Mouse (Mus musculus): ENCODE measurements around the gene Glrx5. TPM values are rescaled to one million over a fixed set of nuclear protein-coding genes. Genes with fewer than 3 reads are reported as not detected.

The Glrx5 gene
- polyA plus RNA-seq, 1 experiment from 2014 or later: 158 TPM

GRCm38 (mm10) chr12:105008752-105009178, 23.7 kb upstream of the Glrx5 start:
- Histone ChIP-seq H3K9me3 (no peaks in the 10 kb centered on the region), H3K4me2 (peak overlapping the region; percentile 98), H3K4me3 (peak overlapping the region; percentile 57), H3K9ac (no peak overlapping the region), H3K36me3 (no peaks in the 10 kb centered on the region), H3K4me1 (replicated peaks) (peaks cover 20% of the 10 kb centered on the region), H3K27ac (no peak overlapping the region), H3K27me3 (peaks cover 76% of the 10 kb centered on the region)
- 3% methylated on average over 13 of the region's 13 CpGs for WGBS
- peak; percentile 66; the same call in 1 of the 2 replicates for ATAC-seq (ENCODE audit: low FRiP score)

GRCm38 (mm10) chr12:105009370-105010212, 22.9 kb upstream of the Glrx5 start, which contains the start of gene Syne3:
Gene Syne3 (minus strand): TSS chr12:105009809.
- no peaks in the 10 kb centered on the region for H3K36me3 ChIP-seq
- H3K9me3 ChIP-seq: no peaks in the 10 kb centered on the region
- ATAC-seq (ENCODE audit: low FRiP score): peak; percentile 57
- peaks cover 80% of the 10 kb centered on the region for H3K27me3 ChIP-seq
- under 1% methylated on average over 64 of the region's 66 CpGs for WGBS
- H3K4me1 ChIP-seq (replicated peaks): peaks cover 20% of the 10 kb centered on the region
- H3K27ac ChIP-seq: no peak within 1 kb of the TSS
- peak within 1 kb of the TSS; percentile 98 for H3K4me2 ChIP-seq
- H3K9ac ChIP-seq: peak within 1 kb of the TSS; percentile 73
- H3K4me3 ChIP-seq: peak within 1 kb of the TSS; percentile 57

GRCm38 (mm10) chr12:105010213-105010790, 22.2 kb upstream of the Glrx5 start:
- H3K9me3 ChIP-seq: no peaks in the 10 kb centered on the region
- H3K4me3 ChIP-seq: peak overlapping the region; percentile 57
- WGBS: 21% methylated on average over 9 of the region's 9 CpGs
- ATAC-seq (ENCODE audit: low FRiP score): 0 out of 2 replicates have a peak, but pooled peaks have one; percentile 9
- no peak overlapping the region for H3K27ac ChIP-seq
- peaks cover 76% of the 10 kb centered on the region for H3K27me3 ChIP-seq
- H3K9ac ChIP-seq: peak overlapping the region; percentile 73
- peaks cover 20% of the 10 kb centered on the region for H3K4me1 ChIP-seq (replicated peaks)
- no peaks in the 10 kb centered on the region for H3K36me3 ChIP-seq
- peak overlapping the region; percentile 98 for H3K4me2 ChIP-seq

GRCm38 (mm10) chr12:105011589-105011988, 20.9 kb upstream of the Glrx5 start:
- Histone ChIP-seq H3K4me3 (no peak overlapping the region), H3K27me3 (peaks cover 68% of the 10 kb centered on the region), H3K9ac (no peak overlapping the region), H3K27ac (no peak overlapping the region), H3K36me3 (no peaks in the 10 kb centered on the region), H3K4me1 (replicated peaks) (peaks cover 29% of the 10 kb centered on the region), H3K9me3 (no peaks in the 10 kb centered on the region), H3K4me2 (no peak overlapping the region)
- 100% methylated on average over 1 of the region's 1 CpGs for WGBS
- no peak for ATAC-seq (ENCODE audit: low FRiP score)

GRCm38 (mm10) chr12:105012314-105012713, 20.2 kb upstream of the Glrx5 start:
- H3K27me3 ChIP-seq: peaks cover 62% of the 10 kb centered on the region
- WGBS: 96% methylated on average over 4 of the region's 4 CpGs
- H3K4me1 ChIP-seq (replicated peaks): peaks cover 36% of the 10 kb centered on the region
- no peak overlapping the region for H3K4me2 ChIP-seq
- no peak overlapping the region for H3K4me3 ChIP-seq
- H3K9me3 ChIP-seq: no peaks in the 10 kb centered on the region
- H3K9ac ChIP-seq: no peak overlapping the region
- ATAC-seq (ENCODE audit: low FRiP score): no peak
- H3K27ac ChIP-seq: no peak overlapping the region
- H3K36me3 ChIP-seq: no peaks in the 10 kb centered on the region

- H3K27me3 ChIP-seq: peaks cover 55% of the 10 kb centered on the region
- no peak overlapping the region for H3K27ac ChIP-seq
- H3K4me3 ChIP-seq: no peak overlapping the region
- no peak for ATAC-seq (ENCODE audit: low FRiP score)
- H3K9ac ChIP-seq: no peak overlapping the region
- no peak overlapping the region for H3K4me2 ChIP-seq
- peaks cover 36% of the 10 kb centered on the region for H3K4me1 ChIP-seq (replicated peaks)
- 61% methylated on average over 17 of the region's 17 CpGs for WGBS
- H3K9me3 ChIP-seq: no peaks in the 10 kb centered on the region
- H3K36me3 ChIP-seq: no peaks in the 10 kb centered on the region
Observed at GRCm38 (mm10) chr12:105013065-105013464, 19.4 kb upstream of the Glrx5 start.

- Histone ChIP-seq H3K9ac (no peak overlapping the region), H3K4me1 (replicated peaks) (peaks cover 16% of the 10 kb centered on the region; the same call in 1 of the 2 replicates), H3K27ac (peak overlapping the region; percentile 30; the same call in 1 of the 2 replicates), H3K4me3 (no peak overlapping the region), H3K4me2 (no peak overlapping the region), H3K36me3 (no peaks in the 10 kb centered on the region), H3K9me3 (no peaks in the 10 kb centered on the region), H3K27me3 (peaks cover 23% of the 10 kb centered on the region)
- no peak for ATAC-seq (ENCODE audit: low FRiP score)
- 70% methylated on average over 4 of the region's 4 CpGs for WGBS
Observed at GRCm38 (mm10) chr12:105016199-105016598, 16.3 kb upstream of the Glrx5 start.

- Histone ChIP-seq H3K4me1 (replicated peaks) (peaks cover 16% of the 10 kb centered on the region; the same call in 1 of the 2 replicates), H3K4me2 (no peak overlapping the region), H3K9ac (no peak overlapping the region), H3K27me3 (peaks cover 19% of the 10 kb centered on the region), H3K36me3 (no peaks in the 10 kb centered on the region), H3K4me3 (no peak overlapping the region), H3K27ac (peak overlapping the region; percentile 30; the same call in 1 of the 2 replicates), H3K9me3 (no peaks in the 10 kb centered on the region)
- WGBS: 51% methylated on average over 10 of the region's 10 CpGs
- ATAC-seq (ENCODE audit: low FRiP score): peak; percentile 77; the same call in 1 of the 2 replicates
Observed at GRCm38 (mm10) chr12:105016639-105017038, 15.8 kb upstream of the Glrx5 start.

- no peak overlapping the region for H3K4me3 ChIP-seq
- peaks cover 10% of the 10 kb centered on the region for H3K9me3 ChIP-seq
- H3K27ac ChIP-seq: no peak overlapping the region
- peaks cover 16% of the 10 kb centered on the region; the same call in 1 of the 2 replicates for H3K4me1 ChIP-seq (replicated peaks)
- WGBS: 56% methylated on average over 19 of the region's 19 CpGs
- no peak for ATAC-seq (ENCODE audit: low FRiP score)
- 0 out of 2 replicates have a peak, but pooled peaks cover 8% of the 10 kb centered on the region for H3K36me3 ChIP-seq
- H3K4me2 ChIP-seq: no peak overlapping the region
- no peak overlapping the region for H3K9ac ChIP-seq
- 0 out of 2 replicates have a peak, but pooled peaks cover under 1% of the 10 kb centered on the region for H3K27me3 ChIP-seq
Observed at GRCm38 (mm10) chr12:105019359-105020219, 12.9 kb upstream of the Glrx5 start.

GRCm38 (mm10) chr12:105021441-105022069, 10.9 kb upstream of the Glrx5 start:
- Histone ChIP-seq H3K27me3 (no peaks in the 10 kb centered on the region), H3K36me3 (0 out of 2 replicates have a peak, but pooled peaks cover 8% of the 10 kb centered on the region), H3K4me1 (replicated peaks) (peaks cover 8% of the 10 kb centered on the region; the same call in 1 of the 2 replicates), H3K9me3 (peaks cover 10% of the 10 kb centered on the region), H3K4me2 (no peak overlapping the region), H3K9ac (no peak overlapping the region), H3K27ac (no peak overlapping the region), H3K4me3 (no peak overlapping the region)
- WGBS: 86% methylated on average over 8 of the region's 8 CpGs
- no peak for ATAC-seq (ENCODE audit: low FRiP score)

- WGBS: 70% methylated on average over 7 of the region's 7 CpGs
- no peaks in the 10 kb centered on the region for H3K27me3 ChIP-seq
- ATAC-seq (ENCODE audit: low FRiP score): no peak
- H3K4me2 ChIP-seq: no peak overlapping the region
- H3K4me3 ChIP-seq: no peak overlapping the region
- 0 out of 2 replicates have a peak, but pooled peaks cover 2% of the 10 kb centered on the region for H3K4me1 ChIP-seq (replicated peaks)
- H3K36me3 ChIP-seq: 0 out of 2 replicates have a peak, but pooled peaks cover 8% of the 10 kb centered on the region
- H3K9ac ChIP-seq: no peak overlapping the region
- H3K27ac ChIP-seq: no peak overlapping the region
- H3K9me3 ChIP-seq: peaks cover 10% of the 10 kb centered on the region
Observed at GRCm38 (mm10) chr12:105022141-105022540, 10.3 kb upstream of the Glrx5 start.
